10 mouse cellular contexts compared by ENCODE assay signal in the genomic region with DNA sequence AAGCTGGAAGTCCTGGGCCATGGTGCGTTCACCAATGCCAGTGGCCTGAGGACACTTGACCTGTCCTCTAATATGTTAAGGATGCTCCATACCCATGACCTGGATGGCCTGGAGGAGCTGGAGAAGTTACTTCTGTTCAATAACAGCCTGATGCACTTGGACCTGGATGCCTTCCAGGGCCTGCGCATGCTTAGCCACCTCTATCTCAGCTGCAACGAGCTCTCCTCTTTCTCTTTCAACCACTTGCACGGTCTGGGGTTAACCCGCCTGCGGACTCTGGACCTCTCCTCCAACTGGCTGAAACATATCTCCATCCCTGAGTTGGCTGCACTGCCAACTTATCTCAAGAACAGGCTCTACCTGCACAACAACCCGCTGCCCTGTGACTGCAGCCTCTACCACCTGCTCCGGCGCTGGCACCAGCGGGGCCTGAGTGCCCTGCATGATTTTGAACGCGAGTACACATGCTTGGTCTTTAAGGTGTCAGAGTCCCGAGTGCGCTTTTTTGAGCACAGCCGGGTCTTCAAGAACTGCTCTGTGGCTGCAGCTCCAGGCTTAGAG. TPM values are rescaled to one million over a fixed set of nuclear protein-coding genes. Genes with fewer than 3 reads are reported as not detected.
DNase-seq lines count a peak whose midpoint lies in the region; ATAC-seq lines count a peak whose summit lies in the region.
"Had no signal": no experiment of that assay in that cellular context is flagged by ENCODE, and none has a peak within 500 bp of the region (broad histone marks: within the 10 kb centered on the region; RNA-seq: fewer than 3 reads in every experiment).

No protein-coding gene starts in this region.

- H3K4me1 ChIP-seq in lung, embryonic 15.5 days: peaks cover 24% of the 10 kb centered on the region
- peaks cover 22% of the 10 kb centered on the region for H3K4me1 ChIP-seq in stomach, embryonic 16.5 days (ENCODE audit: control insufficient read depth, insufficient read depth, low read length)

- ATAC-seq in lung, embryonic 15.5 days (ENCODE audit: borderline replicate concordance, extremely low read depth, low FRiP score, low TSS enrichment): no peak
- ATAC-seq in stomach, embryonic 16.5 days (ENCODE audit: insufficient read depth, low FRiP score): no peak
- ATAC-seq in granulocyte monocyte progenitor cell, adult 5-6 weeks (replicated peaks; ENCODE audit: poor library complexity, severe bottlenecking): no peak

- peaks cover 35% of the 10 kb centered on the region for H3K36me3 ChIP-seq in lung, embryonic 15.5 days
- peaks cover 16% of the 10 kb centered on the region; the same call in 1 of the 2 replicates for H3K36me3 ChIP-seq in stomach, embryonic 16.5 days (ENCODE audit: control insufficient read depth, insufficient read depth, low read length)

- peak overlapping the region; percentile 37; the same call in 1 of the 2 replicates for H3K4me2 ChIP-seq in lung, embryonic 15.5 days
- H3K4me2 ChIP-seq in stomach, embryonic 16.5 days (ENCODE audit: low read depth, low read length): no peak overlapping the region

- no peak overlapping the region for H3K4me3 ChIP-seq in lung, embryonic 15.5 days
- H3K4me3 ChIP-seq in stomach, embryonic 16.5 days (replicated peaks; ENCODE audit: low read length): no peak overlapping the region

- DNase-seq in heart, adult 11 months: peak; percentile 95
- DNase-seq in heart, adult 8-10 months (ENCODE audit: low spot score): no peak
- no peak for DNase-seq in lung, postnatal 36 days
- DNase-seq in gastrocnemius, postnatal 25 days: peak; percentile 16
- no peak for DNase-seq in layer of hippocampus, adult 9-10 months (ENCODE audit: low spot score)
- DNase-seq: adrenal gland, postnatal 36 days had no signal

- H3K27me3 ChIP-seq in lung, embryonic 15.5 days: no peaks in the 10 kb centered on the region
- no peaks in the 10 kb centered on the region for H3K27me3 ChIP-seq in stomach, embryonic 16.5 days (ENCODE audit: control insufficient read depth, insufficient read depth, low read length)

- no peak overlapping the region for H3K9ac ChIP-seq in lung, embryonic 15.5 days
- H3K9ac ChIP-seq in stomach, embryonic 16.5 days (ENCODE audit: low read length): peak overlapping the region; percentile 60; the same call in 1 of the 2 replicates
- H3K9ac ChIP-seq: hindbrain, embryonic 14.5 days had no signal

- WGBS in lung, embryonic 15.5 days: 82% methylated on average over 15 of the region's 15 CpGs
- WGBS in stomach, embryonic 16.5 days: 86% methylated on average over 15 of the region's 15 CpGs

- H3K9me3 ChIP-seq in lung, embryonic 15.5 days: no peaks in the 10 kb centered on the region
- no peaks in the 10 kb centered on the region for H3K9me3 ChIP-seq in stomach, embryonic 16.5 days (replicated peaks; ENCODE audit: control insufficient read depth, low read length)

- H3K27ac ChIP-seq in lung, embryonic 15.5 days: peak overlapping the region; percentile 5; the same call in 1 of the 2 replicates
- peak overlapping the region; percentile 67 for H3K27ac ChIP-seq in stomach, embryonic 16.5 days (ENCODE audit: low read length)
- H3K27ac ChIP-seq: hindbrain, embryonic 14.5 days had no signal

RNA-seq across cellular contexts. Expression of a gene that starts 0.8 kb away (rescaled TPM):
- 1 to 10 TPM; 1.3 to 3.1 (median 1.6) TPM for total RNA-seq in heart, adult 8-10 months (2022)
- polyA plus RNA-seq in lung, embryonic 15.5 days (2015; fragmentation: Nextera tagmentation; extraction: Ambion mirVana): 2.5 and 2.9 TPM in 2 replicates
- 1 to 10 TPM; 1.9 to 2.4 TPM for total RNA-seq in gastrocnemius, postnatal 25 days (2021)
- 3.9 and 4.5 TPM in 2 replicates for polyA plus RNA-seq in stomach, embryonic 16.5 days (2015; fragmentation: Nextera tagmentation; extraction: Ambion mirVana)
- 2.2 and 3.4 TPM in 2 replicates for total RNA-seq in granulocyte monocyte progenitor cell, adult 5-6 weeks (2014; fragmentation: Nextera tagmentation)
- 2.2 and 3.1 TPM in 2 replicates for total RNA-seq in granulocyte monocyte progenitor cell, adult 5-6 weeks (2017)

RNA-seq across cellular contexts. Expression of a gene that starts 4.7 kb away (rescaled TPM):
- 1 to 10 TPM; 7.3 to 9.6 (median 9.0) TPM for total RNA-seq in heart, adult 8-10 months (2022)
- 28.6 and 30.9 TPM in 2 replicates for polyA plus RNA-seq in lung, embryonic 15.5 days (2015; fragmentation: Nextera tagmentation; extraction: Ambion mirVana)
- total RNA-seq in gastrocnemius, postnatal 25 days (2021): 1 to 10 TPM; 6.0 to 6.2 TPM
- polyA plus RNA-seq in stomach, embryonic 16.5 days (2015; fragmentation: Nextera tagmentation; extraction: Ambion mirVana): 49.3 and 56.1 TPM in 2 replicates
- 14.1 and 15.1 TPM in 2 replicates for total RNA-seq in granulocyte monocyte progenitor cell, adult 5-6 weeks (2014; fragmentation: Nextera tagmentation)
- total RNA-seq in granulocyte monocyte progenitor cell, adult 5-6 weeks (2017): 16.1 and 41.8 TPM in 2 replicates

RNA-seq across cellular contexts. Expression of a gene that starts 26.5 kb away (rescaled TPM):
- under 1 TPM in 1 of 4 experiments, not detected in 3; 0.14 TPM for total RNA-seq in heart, adult 8-10 months (2022)
- polyA plus RNA-seq in lung, embryonic 15.5 days (2015; fragmentation: Nextera tagmentation; extraction: Ambion mirVana): 0.25 and 0.35 TPM in 2 replicates
- total RNA-seq in gastrocnemius, postnatal 25 days (2021): not detected
- 7.8 and 8.7 TPM in 2 replicates for polyA plus RNA-seq in stomach, embryonic 16.5 days (2015; fragmentation: Nextera tagmentation; extraction: Ambion mirVana)
- total RNA-seq in granulocyte monocyte progenitor cell, adult 5-6 weeks (2014; fragmentation: Nextera tagmentation): 0.67 TPM in 1 of 2 replicates, not detected in the other
- 0.34 and 1.6 TPM in 2 replicates for total RNA-seq in granulocyte monocyte progenitor cell, adult 5-6 weeks (2017)
- polyA plus RNA-seq: hindbrain, embryonic 14.5 days had no signal

RNA-seq across cellular contexts. Expression of a gene that starts 29.4 kb away (rescaled TPM):
- total RNA-seq in heart, adult 8-10 months (2022): 100 to 1,000 TPM; 103 to 132 (median 110) TPM
- polyA plus RNA-seq in lung, embryonic 15.5 days (2015; fragmentation: Nextera tagmentation; extraction: Ambion mirVana): 22.3 and 28.4 TPM in 2 replicates
- 100 to 1,000 TPM; 163 to 169 TPM for total RNA-seq in gastrocnemius, postnatal 25 days (2021)
- 31.2 and 32.8 TPM in 2 replicates for polyA plus RNA-seq in stomach, embryonic 16.5 days (2015; fragmentation: Nextera tagmentation; extraction: Ambion mirVana)
- 64.5 and 75.3 TPM in 2 replicates for total RNA-seq in granulocyte monocyte progenitor cell, adult 5-6 weeks (2014; fragmentation: Nextera tagmentation)
- 29.7 and 30.3 TPM in 2 replicates for total RNA-seq in granulocyte monocyte progenitor cell, adult 5-6 weeks (2017)

RNA-seq across cellular contexts. Expression of a gene that starts 40.7 kb away (rescaled TPM):
- 10 to 100 TPM; 38.5 to 49.0 (median 44.9) TPM for total RNA-seq in heart, adult 8-10 months (2022)
- 57.8 and 59.1 TPM in 2 replicates for polyA plus RNA-seq in lung, embryonic 15.5 days (2015; fragmentation: Nextera tagmentation; extraction: Ambion mirVana)
- 10 to 100 TPM; 32.9 to 34.4 TPM for total RNA-seq in gastrocnemius, postnatal 25 days (2021)
- 75.1 and 82.7 TPM in 2 replicates for polyA plus RNA-seq in stomach, embryonic 16.5 days (2015; fragmentation: Nextera tagmentation; extraction: Ambion mirVana)
- total RNA-seq in granulocyte monocyte progenitor cell, adult 5-6 weeks (2014; fragmentation: Nextera tagmentation): 72.6 and 79.0 TPM in 2 replicates
- 75.8 and 83.2 TPM in 2 replicates for total RNA-seq in granulocyte monocyte progenitor cell, adult 5-6 weeks (2017)

Comparison
In these comparisons a context has a peak if more than half of its experiments do, and no peak if none do; other contexts are left out.
1. DNase-seq: peak in heart, adult 11 months (single experiment) and gastrocnemius, postnatal 25 days (single experiment); none in heart, adult 8-10 months (single experiment), lung, postnatal 36 days (single experiment) and layer of hippocampus, adult 9-10 months (single experiment).